Mouse (Mus musculus): ENCODE data around the gene Rars.
"Not testable (repeated sequence)": the region's sequence is repeated elsewhere in the genome, so short reads cannot be mapped to it uniquely, and the experiment has no call there.

Rars gene

GRCm38 (mm10) chr11:35838345-35839338 lies 4.3 kb upstream of the Rars start:
- DNase-seq = peak; percentile 85

GRCm38 (mm10) chr11:35837156-35838126 lies 3.1 kb upstream of the Rars start:
- no peak for DNase-seq

DNA sequence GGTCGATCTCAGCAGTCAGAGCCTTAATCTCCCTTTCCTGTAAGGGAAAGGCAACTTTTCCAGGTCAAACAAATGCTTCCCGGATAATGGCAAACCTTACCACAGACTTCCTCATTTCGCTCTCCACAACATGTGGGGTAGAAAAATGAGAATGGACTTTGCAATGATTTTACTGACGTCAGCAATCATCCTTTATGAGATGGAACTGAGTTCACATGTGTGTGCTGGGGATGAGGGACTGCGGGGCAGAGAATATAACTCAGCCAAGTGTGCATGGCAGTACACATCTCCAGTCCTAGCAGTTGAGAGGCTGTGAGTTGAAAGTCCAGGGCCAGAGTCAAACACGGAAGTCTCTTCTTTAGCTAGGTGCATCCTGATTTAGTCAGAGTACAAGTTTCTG lies 1.0 kb downstream of the Rars start:
- DNase-seq = no peak

GRCm38 (mm10) chr11:35832139-35832538 lies 2.2 kb downstream of the Rars start:
- no peak for DNase-seq

DNA sequence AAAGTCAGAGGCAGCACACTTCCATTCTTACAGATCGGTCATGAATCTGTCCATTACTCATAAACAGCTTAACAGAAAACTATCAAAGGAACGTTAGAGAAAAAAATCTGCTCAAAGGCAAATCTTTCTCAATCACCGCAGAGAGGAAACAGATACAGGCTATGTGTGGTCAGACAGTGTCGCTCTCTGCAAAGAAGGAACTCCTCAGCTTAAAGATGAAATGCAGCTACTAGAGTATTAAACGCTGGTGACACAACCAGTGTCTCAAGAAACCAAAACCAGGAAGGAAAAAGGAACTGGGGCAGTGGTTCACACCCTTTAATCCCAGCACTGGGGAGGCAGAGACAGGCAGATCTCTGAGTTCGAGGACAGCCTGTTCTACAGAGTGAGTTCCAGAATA lies 6.6 kb downstream of the Rars start:
- DNase-seq = no peak

DNA sequence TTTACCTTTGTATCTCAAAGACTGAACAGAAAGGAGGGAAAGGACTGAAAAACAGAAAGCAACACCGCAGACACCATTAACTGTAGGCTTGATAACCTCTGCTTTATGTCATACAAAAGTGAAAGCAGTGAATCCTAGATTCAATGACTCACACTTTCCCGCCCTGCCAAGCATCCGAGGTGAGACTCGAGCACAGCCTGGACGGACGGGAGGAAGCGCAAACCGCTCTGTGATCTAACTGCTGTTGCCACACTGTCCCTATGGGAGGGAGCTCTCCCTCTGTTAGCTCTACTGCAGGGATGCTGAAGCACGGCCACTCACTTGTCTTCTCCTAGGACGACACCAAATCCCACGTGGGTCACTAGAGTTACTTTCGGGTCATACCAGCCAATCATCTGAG lies 18.0 kb downstream of the Rars start:
- no peak for DNase-seq

- no peak for DNase-seq
These were observed 22.8 kb downstream of the Rars start for GRCm38 (mm10) chr11:35811458-35811857.

GRCm38 (mm10) chr11:35801332-35801731 lies 33.0 kb downstream of the Rars start:
- DNase-seq = no peak

- peak; percentile 45 for DNase-seq
These were observed 35.4 kb downstream of the Rars start, which contains the start of gene Fbll1 for GRCm38 (mm10) chr11:35798874-35799273. Fbll1 (minus strand) TSS chr11:35798884.

DNA sequence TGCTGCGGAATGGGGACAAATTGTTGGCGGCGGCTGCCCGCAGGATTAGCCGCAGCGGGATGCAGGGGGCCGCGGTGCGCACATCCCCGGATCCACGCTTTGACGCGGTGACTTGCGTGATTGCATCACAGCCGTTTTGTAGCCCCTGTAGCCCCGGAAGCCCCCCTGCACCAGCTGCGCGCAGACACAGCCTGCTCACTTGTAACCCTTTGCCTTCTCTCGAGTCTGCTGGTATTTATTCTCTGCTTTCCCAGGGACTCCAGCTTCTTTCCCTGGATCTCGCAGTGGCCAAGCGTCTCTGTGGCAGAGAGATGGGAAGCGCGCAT lies 35.8 kb downstream of the Rars start:
- peak; percentile 71 for DNase-seq

DNA sequence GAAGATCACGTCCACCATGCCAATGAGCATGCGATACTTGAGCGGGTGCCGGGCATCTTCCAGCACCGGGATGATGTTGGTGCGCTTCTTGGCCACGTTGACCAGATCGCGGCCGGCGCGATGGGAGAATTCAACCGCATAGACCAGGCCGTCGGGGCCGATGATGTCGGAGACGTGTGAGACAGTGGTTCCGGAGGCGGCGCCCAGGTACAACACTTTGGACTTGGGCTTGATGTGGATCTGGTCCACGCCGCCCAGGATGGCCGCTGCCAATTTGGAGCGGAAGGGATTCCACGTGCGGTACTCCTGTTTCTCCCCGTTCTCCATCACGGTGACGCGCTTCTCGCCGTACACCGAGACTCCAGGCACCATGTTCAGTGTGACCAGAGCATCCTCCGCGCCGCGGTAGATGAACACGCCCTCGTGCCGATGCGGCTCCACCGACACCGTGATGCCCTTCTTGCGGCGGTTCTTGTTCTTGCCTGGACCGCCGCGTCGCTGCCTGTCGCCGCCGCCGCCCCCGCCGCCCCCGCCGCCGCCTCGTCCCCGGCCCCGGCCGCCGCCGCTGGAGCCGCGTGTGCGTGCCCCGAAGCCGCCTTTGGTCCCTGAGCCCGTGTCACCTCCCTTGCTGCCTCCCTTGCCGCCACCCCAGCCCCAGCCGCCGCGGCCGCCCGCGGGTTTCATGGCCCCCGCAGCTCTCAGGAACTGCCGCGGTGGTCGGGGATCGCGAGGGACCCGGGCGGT lies 36.4 kb downstream of the Rars start:
- peak; percentile 50 for DNase-seq

DNA sequence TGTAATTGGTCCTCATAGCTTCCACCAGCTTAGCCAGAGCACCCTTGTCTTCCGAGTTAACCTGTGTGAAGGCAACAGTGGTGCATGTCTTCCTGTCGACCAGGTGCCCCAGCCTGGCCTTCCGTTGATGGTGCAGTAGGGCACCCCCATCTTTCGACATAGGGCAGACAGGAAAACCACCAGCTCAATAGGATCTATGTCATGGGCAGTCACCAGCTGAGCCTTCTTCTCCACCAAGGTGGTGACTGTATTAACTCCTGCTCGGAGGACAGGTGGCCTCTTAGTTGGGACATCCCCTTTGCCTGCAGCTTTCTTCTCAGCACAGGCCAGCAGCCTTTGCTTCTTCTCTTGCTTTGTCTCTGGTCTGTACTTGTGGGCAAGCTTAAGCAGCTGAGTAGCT lies 41.5 kb downstream of the Rars start:
- not testable (repeated sequence) for DNase-seq

GRCm38 (mm10) chr11:35788443-35788842 lies 45.9 kb downstream of the Rars start:
- DNase-seq = no peak

GRCm38 (mm10) chr11:35784537-35784936 lies 49.8 kb downstream of the Rars start:
- DNase-seq = no peak

DNA sequence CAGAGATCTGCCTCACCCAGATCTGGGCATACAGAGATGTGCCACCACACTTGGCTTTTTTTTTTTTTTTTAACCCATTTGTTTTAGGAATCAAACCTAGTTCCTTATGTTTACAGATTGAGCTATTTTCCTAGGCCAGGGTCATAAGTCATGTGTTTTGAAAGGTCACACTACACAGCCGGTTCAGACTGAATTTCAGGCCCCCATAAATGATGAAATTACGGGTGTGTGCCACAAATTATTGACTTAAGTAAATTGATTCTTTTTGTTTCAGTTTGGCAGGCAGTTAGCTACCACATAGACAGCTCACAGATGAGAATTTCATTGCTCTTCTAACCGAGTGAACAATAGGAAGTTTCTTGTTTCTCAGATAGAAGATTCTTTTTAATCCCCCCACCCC lies 50.3 kb downstream of the Rars start:
- no peak for DNase-seq

DNA sequence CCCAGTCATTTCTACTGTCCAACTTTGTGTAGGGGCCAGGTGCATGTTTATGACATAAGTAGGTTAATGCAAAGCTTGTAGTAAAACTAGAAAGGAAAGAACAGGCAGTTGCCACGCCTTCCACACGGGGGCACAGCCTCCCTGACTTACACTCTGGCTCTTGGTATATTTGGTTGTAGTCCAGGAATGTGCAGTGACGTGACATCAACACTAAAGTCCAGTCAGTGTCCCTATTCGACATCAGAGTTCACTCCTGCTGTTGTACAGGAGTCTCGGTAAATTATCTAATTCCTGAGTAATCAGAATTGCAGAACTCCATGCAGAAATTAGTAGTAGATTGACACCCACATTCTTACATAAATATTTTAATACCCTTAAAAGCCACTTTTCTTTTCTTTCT lies 51.3 kb downstream of the Rars start:
- no peak for DNase-seq

DNA sequence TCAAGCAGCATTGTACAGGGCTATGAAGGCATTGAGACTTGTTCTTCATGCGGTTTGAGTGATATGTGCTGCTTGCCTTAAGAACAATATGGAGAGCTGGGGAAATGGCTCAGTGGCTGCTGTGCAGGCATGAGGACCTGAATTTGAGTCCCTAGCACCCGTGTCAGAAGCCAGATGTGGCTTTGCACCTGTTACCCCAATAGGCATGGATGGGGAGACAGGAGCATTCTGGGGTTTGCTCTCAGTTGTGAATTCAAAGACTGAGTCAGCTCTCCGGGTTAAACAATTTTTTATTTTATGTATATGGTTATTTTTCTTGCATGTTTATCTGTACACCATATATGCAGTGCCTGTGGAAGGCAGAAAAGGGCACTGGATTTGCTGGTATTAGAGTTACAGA lies 51.9 kb downstream of the Rars start:
- no peak for DNase-seq

- no peak for DNase-seq
These were observed 54.0 kb downstream of the Rars start for GRCm38 (mm10) chr11:35780336-35780735.

DNA sequence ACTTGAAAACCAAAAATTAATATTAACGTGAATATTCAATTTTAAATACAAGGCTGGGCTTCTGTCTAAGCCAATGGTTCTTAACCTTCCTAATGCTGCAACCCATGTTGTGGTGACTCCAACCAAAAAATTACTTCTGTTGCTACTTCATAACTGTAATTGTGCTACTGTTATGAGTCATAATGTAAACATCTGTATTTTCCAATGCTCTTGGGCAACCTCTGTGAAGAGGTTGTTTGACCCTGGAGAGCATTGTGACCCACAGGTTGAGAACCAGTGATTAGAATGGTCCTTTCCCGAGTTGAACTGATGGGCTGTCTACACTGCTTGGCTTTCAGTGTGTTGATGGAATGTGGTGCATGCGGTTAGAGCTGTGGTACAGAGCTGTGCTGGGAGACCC lies 57.9 kb downstream of the Rars start:
- no peak for DNase-seq

DNA sequence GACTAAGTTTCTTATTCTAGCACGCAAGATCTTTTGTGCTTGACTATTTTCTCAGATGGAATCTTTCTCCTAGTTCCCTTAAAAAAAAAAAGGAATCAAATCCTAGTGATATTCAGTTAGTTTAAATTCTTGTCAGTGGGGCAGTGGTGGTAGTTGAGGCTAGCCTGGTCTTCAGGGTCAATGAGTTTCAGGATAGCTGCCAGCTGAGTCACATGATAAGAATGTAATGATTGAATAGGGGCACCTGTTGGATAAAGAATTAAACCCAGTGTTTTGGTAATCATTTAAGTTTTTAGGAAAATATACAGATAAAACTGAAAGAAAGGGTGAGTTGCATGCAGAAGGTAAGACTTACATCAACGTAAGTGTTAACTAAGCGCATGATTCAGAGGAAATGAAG lies 58.7 kb downstream of the Rars start:
- no peak for DNase-seq

DNA sequence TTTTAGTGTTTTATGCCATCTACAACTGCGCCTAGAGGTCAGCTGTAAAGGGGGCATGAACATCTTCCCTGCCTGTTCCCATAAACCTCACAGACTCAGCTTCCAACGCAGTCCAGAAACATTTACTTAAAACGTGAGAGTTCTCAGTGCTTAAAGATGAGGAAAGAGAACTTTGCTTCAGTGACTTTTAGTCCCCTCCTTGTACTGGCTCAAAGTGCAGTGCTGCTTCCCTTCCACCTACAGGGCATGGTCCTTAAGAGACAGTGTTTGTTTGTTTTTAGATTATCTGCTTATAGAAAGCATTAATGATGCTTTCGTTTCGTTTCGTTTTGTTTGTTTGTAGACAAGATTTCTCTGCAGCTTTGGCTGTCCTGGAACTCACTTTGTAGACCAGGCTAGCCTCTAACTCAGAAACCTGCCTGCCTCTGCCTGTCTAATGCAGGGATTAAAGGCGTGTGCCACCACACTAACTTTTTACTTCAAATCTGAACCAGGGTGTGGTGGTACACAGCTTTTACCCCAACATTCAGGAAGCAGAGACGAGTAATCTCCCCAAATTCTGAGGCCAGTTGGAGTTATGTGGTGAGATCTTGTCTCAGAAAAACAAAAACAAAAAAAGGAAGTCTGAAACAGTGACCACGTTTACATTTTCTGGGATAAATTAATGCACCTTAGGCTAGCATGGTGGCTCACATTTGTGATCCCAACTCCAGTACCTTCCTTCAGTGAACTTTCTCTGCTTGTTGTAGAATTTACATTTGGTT lies 63.4 kb downstream of the Rars start:
- no peak for DNase-seq

All from cerebellum, adult 9-10 months (tissue).